Mouse (Mus musculus) testis, adult 2 months (tissue): ENCODE results near the gene Ncbp1.

Experiments used
- CTCF ChIP-seq: fragments of 200-500 bp; IDR thresholded peaks from 2 replicates; pipeline ENCODE4 v1.5.1; 2012; ENCODE audit warnings: low read depth, mild to moderate bottlenecking, inconsistent platforms, low read length, moderate library complexity; ENCODE audit not compliant: control insufficient read depth, insufficient read depth, insufficient replicate concordance
- POLR2A ChIP-seq: fragments of 200-500 bp; IDR thresholded peaks from 2 replicates; pipeline ENCODE4 v1.6.1; 2012; ENCODE audit warnings: low read depth, mild to moderate bottlenecking, inconsistent platforms, low read length, moderate library complexity; ENCODE audit not compliant: control insufficient read depth

- no peak for TF ChIP-seq CTCF
- no peak for TF ChIP-seq POLR2A
These were observed 43.2 kb upstream of the Ncbp1 start for GRCm38 (mm10) chr4:46094916-46095825.
